Mouse (Mus musculus): ENCODE results near the gene Slc43a2.

DNA sequence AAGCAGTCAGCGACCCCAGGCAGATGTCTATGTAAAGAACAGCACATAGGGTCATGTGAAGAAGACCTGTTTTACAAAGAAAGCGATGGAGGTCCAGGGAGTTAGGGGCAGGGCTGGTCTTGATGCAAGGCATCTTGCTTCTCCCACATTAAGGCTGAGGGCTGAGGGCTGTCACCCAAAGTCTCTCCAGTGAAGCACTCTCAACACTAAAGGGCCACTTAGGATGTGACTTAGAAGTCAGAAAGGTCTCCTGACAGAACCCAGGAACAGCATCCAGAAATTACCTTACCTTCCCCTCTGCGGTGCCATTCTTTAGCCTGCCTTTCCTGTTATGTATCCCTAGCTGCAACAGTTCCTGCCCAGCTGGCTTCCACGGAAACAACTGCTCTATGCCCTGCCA, 9.9 kb upstream of the Slc43a2 start:
- TF ChIP-seq EP300 (optimal IDR thresholded peaks at IDR 0.05) (no peak), CTCF (IDR thresholded peaks at IDR 0.05; ENCODE audit: low read depth) (no peak)

Measured in stomach, postnatal 0 days (tissue).